Comparison of ENCODE assay signal across 7 mouse cellular contexts in genomic region chr17:88530236-88530619, GRCm38 (mm10). TPM values are rescaled to one million over a fixed set of nuclear protein-coding genes. Genes with fewer than 3 reads are reported as not detected.
DNase-seq lines count a peak whose midpoint lies in the region; ATAC-seq and TF ChIP-seq lines count a peak whose summit lies in the region.

No protein-coding gene starts in this region.

- H3K9ac ChIP-seq in embryonic facial prominence, embryonic 11.5 days (replicated peaks; ENCODE audit: low read length) = peak overlapping the region; percentile 72
- peak overlapping the region; percentile 72 for H3K9ac ChIP-seq in hindbrain, embryonic 16.5 days (ENCODE audit: low read depth, low read length)
- peak overlapping the region; percentile 75 for H3K9ac ChIP-seq in midbrain, postnatal 0 days (replicated peaks; ENCODE audit: low read length, poor library complexity, severe bottlenecking)

- peak overlapping the region; percentile 68 for H3K4me2 ChIP-seq in embryonic facial prominence, embryonic 11.5 days (ENCODE audit: low read depth, low read length)
- H3K4me2 ChIP-seq in hindbrain, embryonic 16.5 days (ENCODE audit: low read length) = peak overlapping the region; percentile 66
- H3K4me2 ChIP-seq in midbrain, postnatal 0 days (ENCODE audit: low read depth, low read length, poor library complexity, severe bottlenecking) = peak overlapping the region; percentile 49

- H3K9me3 ChIP-seq in megakaryocyte, embryonic 14.5 days = no peaks in the 10 kb centered on the region
- H3K9me3 ChIP-seq in embryonic facial prominence, embryonic 11.5 days (replicated peaks; ENCODE audit: control insufficient read depth, low read length) = no peaks in the 10 kb centered on the region
- H3K9me3 ChIP-seq in hindbrain, embryonic 16.5 days (ENCODE audit: control insufficient read depth, low read length) = no peaks in the 10 kb centered on the region
- H3K9me3 ChIP-seq in midbrain, postnatal 0 days (ENCODE audit: low read length) = no peaks in the 10 kb centered on the region

- no peak; the same call in 1 of the 2 replicates for TF ChIP-seq CTCF in midbrain, postnatal 0 days (IDR thresholded peaks at IDR 0.05)

- H3K4me1 ChIP-seq in megakaryocyte, embryonic 14.5 days = peaks cover 27% of the 10 kb centered on the region
- no peaks in the 10 kb centered on the region for H3K4me1 ChIP-seq in embryonic facial prominence, embryonic 11.5 days (ENCODE audit: control insufficient read depth, insufficient read depth, low read length)
- peaks cover 9% of the 10 kb centered on the region for H3K4me1 ChIP-seq in hindbrain, embryonic 16.5 days (ENCODE audit: control insufficient read depth, insufficient read depth, low read depth, low read length)
- H3K4me1 ChIP-seq in midbrain, postnatal 0 days (ENCODE audit: insufficient read depth, low read length) = peaks cover 4% of the 10 kb centered on the region; the same call in 1 of the 2 replicates

- H3K27me3 ChIP-seq in megakaryocyte, embryonic 14.5 days (replicated peaks) = no peaks in the 10 kb centered on the region
- H3K27me3 ChIP-seq in embryonic facial prominence, embryonic 11.5 days (ENCODE audit: control insufficient read depth, insufficient read depth, low read length) = no peaks in the 10 kb centered on the region
- no peaks in the 10 kb centered on the region for H3K27me3 ChIP-seq in hindbrain, embryonic 16.5 days (replicated peaks; ENCODE audit: control insufficient read depth, insufficient read depth, low read length)
- H3K27me3 ChIP-seq in midbrain, postnatal 0 days (ENCODE audit: insufficient read depth, low read length) = no peaks in the 10 kb centered on the region

- DNase-seq in embryonic facial prominence, embryonic 11.5 days (ENCODE audit: low spot score) = no peak
- no peak for DNase-seq in midbrain, postnatal 0 days (ENCODE audit: low spot score)
- DNase-seq in layer of hippocampus, postnatal 10 days (ENCODE audit: low spot score in 2 of 2) = no peak
- DNase-seq in spleen, postnatal 36 days (ENCODE audit: low spot score in 2 of 2) = no peak

- H3K27ac ChIP-seq in embryonic facial prominence, embryonic 11.5 days (replicated peaks; ENCODE audit: low read depth, low read length) = 0 out of 2 replicates have a peak overlapping the region, but pooled peaks have one; percentile 16
- H3K27ac ChIP-seq in hindbrain, embryonic 16.5 days (ENCODE audit: low read depth, low read length) = peak overlapping the region; percentile 93
- peak overlapping the region; percentile 95 for H3K27ac ChIP-seq in midbrain, postnatal 0 days (ENCODE audit: low read depth, low read length)

- ATAC-seq in megakaryocyte, adult 5-6 weeks (ENCODE audit: poor library complexity, severe bottlenecking) = no peak; the same call in 1 of the 2 replicates
- no peak for ATAC-seq in embryonic facial prominence, embryonic 11.5 days (replicated peaks; ENCODE audit: insufficient number of reproducible peaks, low FRiP score, low TSS enrichment, low read depth)
- peak; percentile 87 for ATAC-seq in hindbrain, embryonic 16.5 days
- ATAC-seq in midbrain, postnatal 0 days (ENCODE audit: low FRiP score) = peak; percentile 82

- H3K4me3 ChIP-seq in megakaryocyte, embryonic 14.5 days (replicated peaks) = peak overlapping the region; percentile 92
- peak overlapping the region; percentile 63 for H3K4me3 ChIP-seq in embryonic facial prominence, embryonic 11.5 days (ENCODE audit: low read depth, low read length)
- peak overlapping the region; percentile 76 for H3K4me3 ChIP-seq in hindbrain, embryonic 16.5 days (ENCODE audit: low read length)
- H3K4me3 ChIP-seq in midbrain, postnatal 0 days (ENCODE audit: low read depth, low read length) = peak overlapping the region; percentile 72

- 0% methylated on average over 14 of the region's 14 CpGs for WGBS in embryonic facial prominence, embryonic 11.5 days
- WGBS in hindbrain, embryonic 16.5 days = 0% methylated on average over 14 of the region's 14 CpGs
- WGBS in midbrain, postnatal 0 days = under 1% methylated on average over 10 of the region's 14 CpGs

- H3K36me3 ChIP-seq in megakaryocyte, embryonic 14.5 days (replicated peaks; ENCODE audit: low read length) = peaks cover 7% of the 10 kb centered on the region
- no peaks in the 10 kb centered on the region for H3K36me3 ChIP-seq in embryonic facial prominence, embryonic 11.5 days (replicated peaks; ENCODE audit: control insufficient read depth, insufficient read depth, low read depth, low read length)
- H3K36me3 ChIP-seq in hindbrain, embryonic 16.5 days (ENCODE audit: control insufficient read depth, insufficient read depth, low read length) = no peaks in the 10 kb centered on the region
- H3K36me3 ChIP-seq in midbrain, postnatal 0 days (ENCODE audit: insufficient read depth, low read length) = no peaks in the 10 kb centered on the region

RNA-seq across cellular contexts. Expression of gene Ppp1r21, which starts 0.3 kb away (rescaled TPM):
- 4.6 TPM in 1 of 2 replicates, not detected in the other for polyA plus RNA-seq in megakaryocyte, embryonic 14.5 days (2012; ENCODE audit: insufficient read depth, low replicate concordance)
- 128 and 132 TPM in 2 replicates for total RNA-seq in megakaryocyte, adult 5-6 weeks (2015)
- total RNA-seq in megakaryocyte, adult 5-6 weeks (2017) = 126 and 147 TPM in 2 replicates
- polyA plus RNA-seq in embryonic facial prominence, embryonic 11.5 days (2014; fragmentation: Nextera tagmentation; extraction: Ambion mirVana) = 25.1 and 25.4 TPM in 2 replicates
- polyA plus RNA-seq in hindbrain, embryonic 16.5 days (2015; fragmentation: Nextera tagmentation; extraction: Ambion mirVana) = 35.7 and 38.8 TPM in 2 replicates
- total RNA-seq in midbrain, postnatal 0 days (2014; rRNA removed) = 44.1 and 68.7 TPM in 2 replicates
- 36.6 and 36.7 TPM in 2 replicates for polyA plus RNA-seq in midbrain, postnatal 0 days (2015; fragmentation: Nextera tagmentation; extraction: Ambion mirVana)
- total RNA-seq in layer of hippocampus, postnatal 10 days (2021) = 10 to 100 TPM; 71.4 to 72.7 TPM

Comparison
In these comparisons a context has a peak if more than half of its experiments do, and no peak if none do; other contexts are left out.
1. ATAC-seq: peak in hindbrain, embryonic 16.5 days (single experiment) and midbrain, postnatal 0 days (single experiment); none in megakaryocyte, adult 5-6 weeks (single experiment) and embryonic facial prominence, embryonic 11.5 days (single experiment).
2. H3K27ac ChIP-seq: peak in every context shown above with its lines; median percentile 95 in midbrain, postnatal 0 days; 93 in hindbrain, embryonic 16.5 days; 16 in embryonic facial prominence, embryonic 11.5 days.
3. Peak in every context shown above with its lines, with median percentiles within 50 percentile points of each other: H3K4me3 ChIP-seq, H3K4me2 ChIP-seq and H3K9ac ChIP-seq.